Mouse (Mus musculus) erythroblast, embryonic 14.5 days (primary cell): ENCODE results near the gene Alpk3.

ENCODE experiments used
- GATA1 ChIP-seq: IDR thresholded peaks from 2 replicates; pipeline ENCODE4 v1.6.1; 2012; ENCODE audit warnings: low read length, inconsistent platforms, mixed read lengths
- TAL1 ChIP-seq: IDR thresholded peaks from 3 replicates; pipeline ENCODE4 v1.6.1; 2012; ENCODE audit warnings: low read length, inconsistent platforms, mixed read lengths

DNA sequence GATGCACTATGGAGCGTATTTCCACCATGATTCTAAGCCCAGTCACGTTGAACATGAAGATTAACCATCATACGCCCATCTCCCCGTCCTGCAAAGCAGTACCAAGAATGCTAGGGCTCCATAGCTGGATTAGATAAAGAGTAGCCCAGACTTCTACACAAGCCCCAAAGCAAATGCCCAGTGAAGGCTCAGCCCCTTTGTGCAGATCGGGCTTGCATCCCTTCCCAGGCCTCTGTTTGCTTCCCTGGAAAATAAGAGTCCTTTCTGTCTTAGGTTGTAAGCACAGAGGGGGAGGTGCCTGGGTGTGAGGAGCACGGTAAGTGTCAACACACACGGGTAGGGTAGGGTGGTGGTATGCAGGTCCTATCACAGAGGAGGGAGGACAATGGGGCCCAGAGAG is 95.4 kb downstream of the Alpk3 start:
- TF ChIP-seq GATA1 (no peak), TAL1 (no peak)
